Mouse (Mus musculus): ENCODE measurements at regions not wholly inside any gene's neighbourhood (a gene's known extent, or its start where the extent isn't known, plus 50 kb on each side); places are given as distances from the start of the nearest gene placed in this dataset.
"Not testable (repeated sequence)": the region's sequence is repeated elsewhere in the genome, so short reads cannot be mapped to it uniquely, and the experiment has no call there.

GRCm38 (mm10) chr16:49497521-49498010, 201.5 kb upstream of the Ift57 start:
- TF ChIP-seq CTCF (conservative IDR thresholded peaks at IDR 0.05) = no peak
- no peak for DNase-seq (ENCODE audit: low spot score in 2 of 2)
- no peak overlapping the region for H3K27ac ChIP-seq
- no peak overlapping the region for H3K4me3 ChIP-seq

DNA sequence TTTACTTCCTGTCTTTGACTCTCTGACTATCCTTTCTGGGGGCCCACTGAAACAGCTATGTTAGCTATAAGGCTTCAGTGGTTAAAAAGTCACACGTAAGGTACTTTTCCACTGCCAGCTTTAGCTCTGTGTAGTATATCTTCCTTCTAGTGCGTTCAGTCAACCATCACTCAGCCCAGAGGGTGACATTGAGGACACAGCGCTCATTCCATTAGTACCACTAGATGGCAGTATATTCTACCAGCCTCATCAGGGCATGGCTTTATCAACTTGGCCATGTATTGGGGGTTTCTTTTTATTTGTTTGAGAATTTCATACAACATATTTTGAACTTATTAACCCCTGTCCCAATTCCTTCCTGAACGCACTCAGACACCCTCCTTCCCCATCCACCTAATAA, 198.2 kb upstream of the Ift57 start:
- H3K27ac ChIP-seq = no peak overlapping the region
- DNase-seq (ENCODE audit: low spot score in 2 of 2) = peak; percentile 48 to 53
- TF ChIP-seq CTCF (conservative IDR thresholded peaks at IDR 0.05) = peak; percentile 91; the same call in 1 of the 2 replicates
- H3K4me3 ChIP-seq = no peak overlapping the region

DNA sequence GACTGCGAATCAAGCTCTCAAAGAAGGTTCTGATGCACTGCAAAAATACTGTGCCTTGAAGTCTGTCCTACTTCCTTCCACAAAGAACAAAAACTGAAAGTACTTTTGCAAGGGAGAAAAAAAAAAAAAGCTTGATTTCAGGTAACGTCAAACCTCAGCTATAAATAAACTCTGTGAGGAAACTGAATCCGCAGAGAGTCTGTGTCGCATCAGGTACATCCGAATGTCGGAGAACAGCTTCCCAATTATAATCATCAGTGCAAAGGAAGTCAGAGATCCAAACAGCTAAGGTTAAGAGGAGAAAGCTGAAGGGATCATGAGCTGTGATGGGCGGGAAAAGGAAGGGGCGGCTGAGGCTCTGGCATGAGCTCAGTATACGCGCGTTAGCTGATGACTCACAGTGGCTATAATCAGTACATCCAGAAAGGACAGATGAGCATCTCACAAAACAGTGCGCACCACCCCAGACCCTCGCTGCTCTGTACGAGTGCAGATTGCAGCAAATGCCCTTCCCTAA, 195.1 kb upstream of the Ift57 start:
- Histone ChIP-seq H3K4me3 (peak overlapping the region; percentile 33; the same call in 1 of the 2 replicates), H3K27ac (peak overlapping the region; percentile 48; the same call in 1 of the 2 replicates)
- DNase-seq (ENCODE audit: low spot score in 2 of 2) = peak in 1 of 2 experiments; percentile 7
- TF ChIP-seq CTCF (conservative IDR thresholded peaks at IDR 0.05) = no peak

DNA sequence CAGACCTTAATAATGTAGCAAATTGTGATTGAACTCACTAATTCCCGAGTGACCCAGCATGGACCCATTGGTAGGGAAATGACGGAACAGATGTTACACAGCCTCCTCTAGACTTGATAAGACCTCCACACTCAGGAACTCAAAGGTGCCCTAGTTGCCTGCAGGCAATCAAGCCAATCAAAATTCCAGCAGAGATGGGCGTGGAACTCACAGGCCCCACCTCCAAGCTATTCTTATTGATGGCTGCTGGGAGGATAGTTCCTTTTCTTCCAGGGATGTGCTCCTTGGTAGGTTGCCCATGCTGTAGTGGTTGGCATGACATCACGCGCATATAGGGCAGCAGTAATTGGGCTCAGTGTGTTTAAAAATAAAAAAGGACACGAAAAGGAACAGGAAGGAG, 194.4 kb upstream of the Ift57 start:
- no peak overlapping the region for H3K27ac ChIP-seq
- DNase-seq (ENCODE audit: low spot score in 2 of 2) = no peak
- H3K4me3 ChIP-seq = peak overlapping the region; percentile 33; the same call in 1 of the 2 replicates
- no peak for TF ChIP-seq CTCF (conservative IDR thresholded peaks at IDR 0.05)

DNA sequence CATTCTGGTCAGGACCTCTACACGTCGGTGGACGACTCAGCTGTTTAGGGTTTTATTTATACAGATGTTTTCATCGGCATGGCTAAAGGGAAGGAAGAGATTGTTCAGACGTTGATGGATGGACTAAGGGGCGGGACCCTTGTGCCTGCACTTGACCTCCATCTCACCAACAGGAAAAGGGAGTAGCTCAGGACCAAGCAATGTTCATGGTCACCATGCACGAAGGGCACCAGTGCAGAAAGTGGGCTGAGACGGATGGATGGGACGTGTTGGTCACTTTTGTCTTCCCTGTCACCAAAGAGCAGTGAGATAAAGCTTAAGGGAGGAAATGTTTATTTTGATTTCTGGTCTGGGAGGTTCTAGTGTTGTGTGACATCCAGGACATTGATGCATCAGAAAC, 193.8 kb upstream of the Ift57 start:
- no peak for DNase-seq (ENCODE audit: low spot score in 2 of 2)
- H3K4me3 ChIP-seq = no peak overlapping the region
- no peak overlapping the region for H3K27ac ChIP-seq
- no peak for TF ChIP-seq CTCF (conservative IDR thresholded peaks at IDR 0.05)

- no peak overlapping the region for H3K27ac ChIP-seq
- peak in 1 of 2 experiments; percentile 2 for DNase-seq (ENCODE audit: low spot score in 2 of 2)
- no peak for TF ChIP-seq CTCF (conservative IDR thresholded peaks at IDR 0.05)
- H3K4me3 ChIP-seq = no peak overlapping the region
These were observed 180.2 kb upstream of the Ift57 start for GRCm38 (mm10) chr16:49518844-49519243.

- H3K27ac ChIP-seq = no peak overlapping the region
- no peak for TF ChIP-seq CTCF (conservative IDR thresholded peaks at IDR 0.05)
- H3K4me3 ChIP-seq = no peak overlapping the region
- no peak for DNase-seq (ENCODE audit: low spot score in 2 of 2)
These were observed 178.6 kb upstream of the Ift57 start for GRCm38 (mm10) chr16:49520411-49520810.

- TF ChIP-seq CTCF (conservative IDR thresholded peaks at IDR 0.05) = no peak
- no peak overlapping the region for H3K27ac ChIP-seq
- no peak overlapping the region for H3K4me3 ChIP-seq
- no peak for DNase-seq (ENCODE audit: low spot score in 2 of 2)
These were observed 177.3 kb upstream of the Ift57 start for GRCm38 (mm10) chr16:49521685-49522084.

GRCm38 (mm10) chr16:49522576-49522975, 176.5 kb upstream of the Ift57 start:
- Histone ChIP-seq H3K4me3 (no peak overlapping the region), H3K27ac (no peak overlapping the region)
- no peak for TF ChIP-seq CTCF (conservative IDR thresholded peaks at IDR 0.05)
- no peak for DNase-seq (ENCODE audit: low spot score in 2 of 2)

GRCm38 (mm10) chr16:49528618-49529017, 170.4 kb upstream of the Ift57 start:
- H3K4me3 ChIP-seq; DNase-seq (ENCODE audit: low spot score in 2 of 2); H3K27ac ChIP-seq: not testable (repeated sequence)

GRCm38 (mm10) chr16:49529060-49529459, 170.0 kb upstream of the Ift57 start:
- TF ChIP-seq CTCF (conservative IDR thresholded peaks at IDR 0.05) = peak; percentile 79
- H3K4me3 ChIP-seq = no peak overlapping the region
- no peak for DNase-seq (ENCODE audit: low spot score in 2 of 2)
- H3K27ac ChIP-seq = no peak overlapping the region

- no peak for TF ChIP-seq CTCF (conservative IDR thresholded peaks at IDR 0.05)
- DNase-seq (ENCODE audit: low spot score in 2 of 2) = no peak
- Histone ChIP-seq H3K27ac (no peak overlapping the region), H3K4me3 (no peak overlapping the region)
These were observed 169.0 kb upstream of the Ift57 start for GRCm38 (mm10) chr16:49530051-49530450.

DNA sequence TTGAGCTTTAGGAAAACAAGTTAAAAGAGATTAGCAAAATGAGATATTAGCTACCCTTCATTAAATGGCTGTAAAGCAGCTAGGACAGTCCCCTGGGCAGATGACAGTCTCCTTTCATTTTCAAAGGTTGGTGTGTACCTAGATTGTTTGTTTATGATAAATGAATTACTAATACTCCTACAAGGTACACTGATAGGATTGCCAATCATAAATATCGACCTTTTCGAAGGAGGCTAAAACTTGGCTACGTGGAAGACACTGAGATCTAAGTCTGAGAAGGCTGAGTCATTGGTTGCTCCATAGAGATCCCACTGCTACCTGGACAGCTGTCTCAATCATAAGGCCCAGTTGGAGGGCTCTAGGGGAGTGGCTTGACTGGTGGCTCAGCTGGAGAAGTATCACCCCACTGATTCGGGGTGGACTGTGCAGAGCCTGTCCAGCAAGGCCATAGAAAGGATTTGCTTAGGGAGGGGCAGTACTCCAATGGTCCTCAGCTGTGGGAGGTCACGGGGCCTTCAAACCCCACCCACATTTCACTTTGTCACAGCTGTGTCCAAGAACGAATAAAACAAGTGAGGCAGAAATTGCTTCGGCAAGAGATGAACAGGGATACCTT, 166.9 kb upstream of the Ift57 start:
- DNase-seq (ENCODE audit: low spot score in 2 of 2) = no peak
- TF ChIP-seq CTCF (conservative IDR thresholded peaks at IDR 0.05) = no peak
- no peak overlapping the region for H3K4me3 ChIP-seq
- no peak overlapping the region for H3K27ac ChIP-seq

- no peak overlapping the region for H3K4me3 ChIP-seq
- no peak for TF ChIP-seq CTCF (conservative IDR thresholded peaks at IDR 0.05)
- no peak for DNase-seq (ENCODE audit: low spot score in 2 of 2)
- no peak overlapping the region for H3K27ac ChIP-seq
These were observed 165.5 kb upstream of the Ift57 start for GRCm38 (mm10) chr16:49533498-49533998.
